Mouse (Mus musculus): ENCODE data around the gene Rb1. TPM values are rescaled to one million over a fixed set of nuclear protein-coding genes. Genes with fewer than 3 reads are reported as not detected.

Gene Rb1
- total RNA-seq, 4 experiments from 2014 or later = 24.2 to 33.1 (median 29.2) TPM

DNA sequence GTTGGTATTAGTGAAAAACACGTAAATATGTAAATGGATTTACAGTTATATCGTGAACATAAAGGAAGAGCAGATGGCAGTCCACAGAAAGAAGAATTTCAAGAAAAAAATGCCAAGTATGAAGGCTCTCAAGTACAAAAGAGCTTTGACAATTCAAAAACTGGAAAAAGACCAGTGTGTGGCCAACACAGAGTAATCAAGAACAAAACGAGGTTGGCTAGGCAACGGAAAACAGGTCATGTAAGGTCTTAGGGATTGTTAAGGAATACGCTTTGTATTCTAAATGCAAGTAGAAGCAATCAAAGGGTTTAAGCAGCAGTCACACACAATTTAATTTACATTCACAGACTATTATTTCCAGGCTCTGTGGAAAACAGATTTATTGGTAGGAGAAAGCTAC lies 53.8 kb downstream of the Rb1 start:
- no peak for DNase-seq (ENCODE audit: low spot score in 2 of 2)

GRCm38 (mm10) chr14:73266166-73266565 lies 59.5 kb downstream of the Rb1 start:
- DNase-seq (ENCODE audit: low spot score in 2 of 2) = no peak

- no peak for DNase-seq (ENCODE audit: low spot score in 2 of 2)
These were observed 63.4 kb downstream of the Rb1 start for GRCm38 (mm10) chr14:73262210-73262609.

DNA sequence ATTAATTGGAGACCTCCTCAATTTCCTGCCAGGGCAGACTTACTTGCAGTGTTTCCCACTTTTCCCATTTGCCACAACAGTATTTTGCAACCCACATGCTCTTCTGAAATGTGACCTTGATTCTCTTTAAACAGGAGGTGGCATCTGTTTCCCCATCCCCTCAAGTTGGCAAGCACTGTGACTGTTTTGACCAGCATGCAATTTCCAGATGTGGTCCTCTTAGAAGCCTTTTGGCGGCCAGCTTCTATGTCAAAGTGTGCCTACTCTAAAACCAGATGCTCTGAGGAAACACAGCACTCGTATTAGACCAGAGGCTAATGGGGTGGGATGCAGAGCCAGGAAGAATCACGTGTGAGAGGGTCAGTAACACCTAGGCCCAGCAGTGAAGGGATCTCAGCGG lies 67.4 kb downstream of the Rb1 start:
- no peak for DNase-seq (ENCODE audit: low spot score in 2 of 2)

- no peak for DNase-seq (ENCODE audit: low spot score in 2 of 2)
These were observed 68.3 kb downstream of the Rb1 start for GRCm38 (mm10) chr14:73257348-73257747.

- no peak for DNase-seq (ENCODE audit: low spot score in 2 of 2)
These were observed 70.1 kb downstream of the Rb1 start for GRCm38 (mm10) chr14:73255426-73255970.

GRCm38 (mm10) chr14:73254412-73254811 lies 71.2 kb downstream of the Rb1 start:
- DNase-seq (ENCODE audit: low spot score in 2 of 2) = no peak

DNA sequence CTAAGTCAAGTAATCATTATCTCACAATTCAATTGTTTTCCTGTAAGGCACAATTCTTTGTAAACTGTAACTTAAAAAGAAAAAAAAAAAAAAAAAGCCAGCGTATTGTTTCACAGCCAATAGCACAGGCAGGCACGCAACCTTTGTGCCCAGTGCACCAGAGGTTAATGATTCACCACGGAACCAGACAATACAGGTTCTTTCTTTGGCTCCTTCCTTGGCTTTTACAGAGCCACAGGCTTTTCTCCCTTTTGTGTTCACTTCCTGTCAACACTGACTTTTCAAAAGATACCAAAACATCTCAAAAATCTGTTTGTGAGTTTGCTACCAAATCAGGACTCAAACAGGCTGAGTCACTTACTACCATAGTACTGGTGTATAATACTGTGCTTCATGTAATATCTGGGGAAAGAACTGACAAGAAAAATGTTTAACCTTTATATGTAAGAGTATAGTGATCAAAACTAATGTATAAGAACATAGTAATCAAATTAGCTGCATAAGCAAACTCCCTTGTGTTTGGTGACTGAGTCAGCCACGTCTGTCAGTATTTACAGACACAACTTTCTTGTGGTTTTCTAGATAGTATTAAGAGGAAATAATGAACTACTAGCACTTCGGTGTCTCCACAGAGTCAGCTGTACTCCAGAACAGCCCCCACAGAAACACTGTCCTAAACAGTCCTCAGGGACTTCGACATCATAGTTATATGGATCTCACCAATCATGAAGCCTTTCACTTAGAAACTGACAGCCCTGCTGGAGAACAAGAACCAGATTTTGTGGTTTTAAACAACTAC lies 72.0 kb downstream of the Rb1 start:
- no peak for DNase-seq (ENCODE audit: low spot score in 2 of 2)

DNA sequence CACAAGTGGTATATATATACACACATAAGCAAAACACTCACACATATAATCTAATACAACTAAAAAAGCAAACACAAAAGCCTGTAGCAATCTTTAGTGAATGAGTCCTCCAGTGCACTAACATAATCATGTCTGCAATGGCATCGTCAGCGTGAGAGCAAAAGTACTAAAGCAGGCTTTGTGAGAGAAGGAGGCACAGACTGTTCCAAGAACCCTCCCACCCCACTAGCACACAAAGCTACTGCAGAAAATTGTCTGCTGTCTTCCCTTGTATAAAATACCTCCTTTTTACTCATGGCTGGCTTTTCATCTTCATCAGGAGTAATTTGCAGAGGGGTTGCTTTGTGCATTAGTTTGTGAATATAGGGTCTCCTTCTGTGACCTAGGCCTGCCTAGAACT lies 73.3 kb downstream of the Rb1 start:
- DNase-seq (ENCODE audit: low spot score in 2 of 2) = no peak

DNA sequence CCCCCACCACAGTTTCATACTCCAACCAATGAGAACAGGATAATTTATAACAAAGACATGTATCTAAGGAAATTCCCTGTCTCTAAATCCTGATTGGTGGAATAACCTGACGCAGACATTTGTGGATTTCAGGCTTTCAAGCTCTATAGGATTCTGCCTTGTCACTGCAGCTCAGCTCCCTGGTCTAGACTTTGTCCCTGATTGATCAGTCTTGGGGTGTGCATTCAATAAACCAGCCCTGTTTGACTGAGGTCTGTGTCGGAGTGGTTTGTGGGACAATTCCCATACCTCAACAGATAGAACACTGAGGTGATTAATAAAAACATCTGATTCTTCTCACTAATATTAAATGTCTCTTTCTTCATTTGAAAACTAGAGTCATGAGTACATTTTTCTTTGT lies 75.6 kb downstream of the Rb1 start:
- no peak for DNase-seq (ENCODE audit: low spot score in 2 of 2)

GRCm38 (mm10) chr14:73244061-73244597 lies 81.5 kb downstream of the Rb1 start:
- DNase-seq (ENCODE audit: low spot score in 2 of 2) = no peak

- DNase-seq (ENCODE audit: low spot score in 2 of 2) = no peak
These were observed 85.8 kb downstream of the Rb1 start for GRCm38 (mm10) chr14:73239857-73240256.

- DNase-seq (ENCODE audit: low spot score in 2 of 2) = no peak
These were observed 86.3 kb downstream of the Rb1 start for GRCm38 (mm10) chr14:73239291-73239690.

DNA sequence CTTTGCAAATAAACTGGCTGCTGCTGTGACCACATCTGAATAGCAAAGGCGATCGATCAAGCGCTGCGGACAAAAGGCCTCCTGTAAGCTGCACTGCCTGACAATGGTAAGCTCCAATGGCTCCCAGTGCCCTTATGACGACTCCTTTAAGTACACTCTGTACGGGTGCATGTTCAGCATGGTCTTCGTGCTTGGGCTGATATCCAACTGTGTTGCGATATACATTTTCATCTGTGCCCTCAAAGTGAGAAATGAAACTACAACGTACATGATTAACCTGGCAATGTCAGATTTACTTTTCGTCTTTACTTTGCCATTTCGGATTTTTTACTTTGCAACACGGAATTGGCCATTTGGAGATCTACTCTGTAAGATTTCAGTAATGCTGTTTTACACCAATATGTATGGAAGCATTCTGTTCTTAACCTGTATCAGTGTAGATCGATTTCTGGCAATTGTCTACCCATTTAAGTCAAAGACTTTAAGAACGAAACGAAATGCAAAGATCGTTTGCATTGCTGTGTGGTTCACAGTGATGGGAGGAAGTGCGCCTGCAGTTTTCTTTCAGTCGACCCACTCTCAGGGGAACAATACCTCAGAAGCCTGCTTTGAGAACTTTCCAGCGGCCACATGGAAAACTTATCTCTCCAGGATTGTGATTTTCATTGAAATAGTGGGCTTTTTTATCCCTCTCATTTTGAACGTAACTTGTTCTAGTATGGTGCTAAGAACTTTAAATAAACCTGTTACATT lies 86.9 kb downstream of the Rb1 start:
- DNase-seq (ENCODE audit: low spot score in 2 of 2) = no peak

DNA sequence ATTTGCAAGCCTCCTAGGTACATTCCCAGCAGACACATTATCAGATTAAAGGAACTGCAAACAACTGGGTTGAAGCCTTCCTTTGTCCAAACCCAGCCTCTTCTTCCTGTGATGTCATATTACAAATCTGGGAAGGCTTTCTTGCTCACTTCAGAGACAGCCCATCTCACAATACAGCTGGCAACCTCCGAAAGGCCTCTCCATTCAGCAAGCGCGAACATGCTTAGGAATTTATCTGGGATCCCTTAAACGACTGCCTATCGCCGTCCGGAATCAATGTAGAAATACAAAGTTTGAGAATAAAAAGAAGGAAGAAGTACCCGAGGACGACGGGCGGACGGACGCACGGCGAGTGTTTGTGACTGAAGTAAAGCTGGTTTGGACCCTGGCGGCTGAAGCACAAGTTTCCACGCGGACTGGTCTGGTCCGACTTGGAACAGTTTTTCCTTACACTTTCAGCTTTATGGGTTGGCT lies 87.7 kb downstream of the Rb1 start, which contains the start of gene Lpar6:
Gene Lpar6 (plus strand): TSS at position 48 of the 474 bp plus-strand sequence.
- DNase-seq (ENCODE audit: low spot score in 2 of 2) = no peak

DNA sequence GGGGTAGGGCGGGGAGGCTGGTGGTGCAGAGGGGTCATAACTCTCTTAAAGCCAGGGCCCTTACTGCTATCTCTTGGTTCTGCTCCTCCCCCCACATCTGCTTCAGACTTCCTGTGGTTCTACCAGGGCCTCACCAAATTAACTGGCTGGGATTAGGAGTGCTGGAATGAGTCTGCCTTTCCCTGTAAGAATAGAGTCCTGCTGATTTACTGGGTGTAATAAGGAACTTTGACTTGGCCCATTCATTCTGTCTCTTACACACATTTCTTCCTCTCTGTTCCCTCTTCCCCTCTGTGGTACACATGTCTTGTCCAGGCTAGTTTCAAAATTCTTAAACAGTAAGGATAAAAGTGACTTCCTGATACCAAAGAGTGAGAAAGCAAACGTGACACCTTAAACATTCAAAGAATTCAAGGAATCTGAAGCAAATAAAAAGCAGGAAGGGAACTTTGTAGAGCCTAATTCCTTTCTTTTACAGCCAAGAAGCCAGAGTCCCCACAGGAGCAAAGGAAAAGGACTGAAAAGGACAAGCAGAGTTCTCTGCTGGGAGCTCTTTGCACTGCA lies 91.1 kb downstream of the Rb1 start:
- DNase-seq (ENCODE audit: low spot score in 2 of 2) = no peak

DNA sequence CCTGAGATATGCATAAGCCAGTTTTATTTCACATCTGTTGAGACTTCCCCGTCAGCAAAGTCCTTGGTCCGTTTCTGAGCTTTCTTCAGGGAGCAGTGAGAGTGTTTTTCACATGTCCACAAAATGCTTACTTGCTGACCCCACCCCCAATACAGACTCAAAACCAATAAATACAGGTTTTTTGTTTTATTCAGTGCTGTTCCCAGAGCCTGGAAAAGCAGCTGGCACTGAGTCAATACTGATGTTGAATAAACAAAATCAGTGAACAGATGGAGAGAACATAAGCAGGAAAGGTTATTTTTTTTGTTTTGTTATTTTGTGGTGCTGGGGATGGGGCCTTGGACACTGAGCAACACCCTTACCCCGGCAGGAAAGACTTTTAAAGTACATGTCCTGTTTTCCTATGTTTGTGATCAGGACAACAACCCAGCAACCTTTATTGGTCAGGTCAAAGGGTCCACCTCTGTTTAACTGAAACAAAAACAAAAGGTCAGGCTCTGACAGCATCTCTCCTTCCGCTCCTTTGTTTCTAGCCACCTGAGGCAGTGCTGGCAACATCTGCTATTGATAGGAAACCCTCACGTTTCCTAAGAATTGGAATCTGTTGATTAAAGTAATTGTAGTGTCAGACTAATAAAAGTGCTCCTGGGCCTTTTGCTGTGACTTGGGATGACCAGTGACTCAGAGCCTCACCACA lies 94.2 kb downstream of the Rb1 start:
- DNase-seq (ENCODE audit: low spot score in 2 of 2) = no peak

DNA sequence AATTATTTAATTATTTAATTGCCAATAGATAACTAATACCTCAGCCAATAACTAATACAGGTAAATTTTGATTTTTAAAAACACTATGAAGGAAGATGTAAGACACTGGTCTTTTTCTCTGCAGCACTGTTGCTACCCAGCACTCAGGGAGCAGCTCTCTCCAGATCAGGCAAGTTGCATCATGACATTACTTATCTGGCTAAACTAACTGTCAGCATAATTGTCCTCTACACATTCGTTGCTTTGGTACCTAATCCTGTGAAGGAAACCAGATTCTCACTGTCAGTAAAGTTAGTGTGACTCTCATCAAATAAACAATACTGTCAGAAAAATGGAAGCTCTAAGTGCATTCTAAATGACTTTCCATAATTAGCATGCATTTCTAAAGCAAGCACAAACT lies 98.8 kb downstream of the Rb1 start:
- no peak for DNase-seq (ENCODE audit: low spot score in 2 of 2)

GRCm38 (mm10) chr14:73226346-73226745 lies 99.3 kb downstream of the Rb1 start:
- DNase-seq (ENCODE audit: low spot score in 2 of 2) = no peak

DNA sequence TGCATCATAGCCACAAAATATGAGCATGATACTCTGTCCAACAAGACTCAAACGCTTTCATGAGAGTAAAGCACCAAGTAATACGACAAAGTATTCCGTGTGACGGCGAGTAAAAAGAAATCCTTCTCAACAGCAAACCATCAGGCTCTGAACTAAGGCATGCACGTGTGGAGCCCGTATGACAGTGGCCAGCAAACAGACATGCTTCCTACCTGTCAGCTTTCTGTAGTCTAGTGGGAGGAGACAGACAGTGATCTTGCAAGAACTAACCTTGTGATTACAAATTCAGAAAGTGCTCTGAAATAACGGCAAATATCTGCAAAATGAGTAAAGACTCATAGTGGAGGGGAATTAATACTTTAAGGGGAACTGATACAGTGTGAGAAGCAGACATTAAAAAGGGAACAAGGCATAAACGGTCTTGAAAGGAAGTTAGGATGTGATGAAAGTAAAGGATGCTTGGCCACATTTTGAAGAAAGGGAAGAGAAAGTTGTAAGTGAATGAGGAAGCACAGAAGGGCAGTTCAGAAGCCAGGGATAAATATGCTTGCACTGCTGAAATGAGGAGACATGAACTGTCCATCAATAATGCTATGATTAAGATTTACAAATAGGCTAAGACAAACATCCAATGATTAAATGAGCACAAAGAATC lies 103.2 kb downstream of the Rb1 start:
- no peak for DNase-seq (ENCODE audit: low spot score in 2 of 2)

GRCm38 (mm10) chr14:73217062-73217461 lies 108.6 kb downstream of the Rb1 start:
- DNase-seq (ENCODE audit: low spot score in 2 of 2) = no peak

All from left cerebral cortex, adult 8-10 months (tissue).